Mouse (Mus musculus) lung, postnatal 36 days (tissue): ENCODE data around the gene Vmac.
A peak's percentile ranks its signal among the peaks of the same experiment; 100 is the strongest.

Source experiments
- DNase-seq: peaks from one replicate; pipeline ENCODE4 v3.0.0; 2022; ENCODE audit warnings: mixed read lengths

Vmac gene

DNA sequence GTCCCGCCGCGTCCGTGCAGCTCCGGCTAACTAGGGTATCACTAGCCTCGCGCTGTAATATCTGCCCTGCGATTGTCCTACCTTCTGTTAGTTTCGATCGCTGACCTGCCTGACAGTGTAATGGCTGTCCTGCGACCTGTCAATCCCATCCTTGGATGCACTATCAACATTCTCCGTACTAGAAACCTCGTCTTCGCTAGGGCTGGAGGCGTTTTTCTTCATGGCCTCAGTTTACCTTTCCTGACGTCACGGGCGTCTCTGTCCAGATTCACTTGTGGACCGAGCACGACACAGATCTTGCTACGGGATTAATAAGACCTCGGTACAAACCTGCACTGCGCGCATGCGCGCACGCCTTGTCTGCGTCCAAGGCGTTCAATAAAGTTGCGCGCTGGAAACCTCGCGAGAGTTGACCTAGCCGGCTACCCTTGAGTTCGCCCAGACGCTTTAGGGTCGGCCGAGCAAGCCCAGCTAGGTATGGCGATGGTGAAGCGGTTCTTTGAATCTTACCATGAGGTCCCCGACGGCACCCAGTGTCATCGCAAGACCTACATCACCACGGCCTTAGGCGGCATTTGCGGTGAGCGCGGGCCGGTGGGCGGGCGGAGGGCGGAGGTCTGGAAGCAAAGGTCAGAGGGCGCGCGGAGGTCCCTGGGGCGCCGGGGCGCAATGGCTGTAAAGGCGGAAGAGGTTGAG is at the start of gene Vmac, which contains the start of gene Ndufa11:
TSS of gene Vmac (minus strand) at position 660 of the 696 bp plus-strand sequence.
TSS of gene Ndufa11 (plus strand) at position 405 of the 696 bp plus-strand sequence.
- peak; percentile 98 for DNase-seq

DNA sequence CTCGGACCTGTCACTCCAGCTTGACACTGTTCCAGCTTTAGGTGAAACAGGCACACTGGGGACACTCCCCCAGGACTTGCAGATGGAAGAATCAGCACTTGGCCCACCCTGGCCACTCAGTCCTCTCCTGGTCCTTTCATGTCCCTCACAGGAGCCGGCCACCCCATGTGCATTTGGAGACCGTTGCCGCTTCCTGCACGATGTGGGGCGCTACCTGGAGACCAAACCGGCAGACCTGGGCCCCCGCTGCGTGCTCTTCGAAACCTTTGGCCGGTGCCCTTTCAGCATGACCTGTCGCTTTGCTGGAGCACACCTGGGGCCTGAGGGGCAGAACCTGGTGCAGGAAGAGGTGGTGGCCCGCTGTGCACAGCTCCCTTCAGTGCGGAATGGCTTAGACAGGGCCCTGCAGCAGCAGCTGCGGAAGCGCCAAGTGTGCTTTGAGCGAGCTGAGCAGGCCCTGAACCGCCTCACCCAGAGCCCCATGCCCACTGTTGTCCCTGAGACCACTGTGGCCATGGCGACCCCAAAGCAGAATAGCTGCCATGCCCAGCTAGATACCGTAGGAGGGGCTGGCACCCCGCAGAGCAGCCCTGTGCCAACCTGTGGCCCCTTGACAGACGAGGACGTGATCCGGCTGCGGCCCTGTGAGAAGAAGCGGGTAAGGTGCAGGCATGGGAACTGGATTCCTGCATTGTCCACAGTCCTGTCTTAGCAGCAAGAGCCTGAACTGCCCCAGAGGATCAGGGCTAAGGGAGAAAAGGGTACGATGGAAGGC is 49.0 kb upstream of the Vmac start:
- DNase-seq: no peak

DNA sequence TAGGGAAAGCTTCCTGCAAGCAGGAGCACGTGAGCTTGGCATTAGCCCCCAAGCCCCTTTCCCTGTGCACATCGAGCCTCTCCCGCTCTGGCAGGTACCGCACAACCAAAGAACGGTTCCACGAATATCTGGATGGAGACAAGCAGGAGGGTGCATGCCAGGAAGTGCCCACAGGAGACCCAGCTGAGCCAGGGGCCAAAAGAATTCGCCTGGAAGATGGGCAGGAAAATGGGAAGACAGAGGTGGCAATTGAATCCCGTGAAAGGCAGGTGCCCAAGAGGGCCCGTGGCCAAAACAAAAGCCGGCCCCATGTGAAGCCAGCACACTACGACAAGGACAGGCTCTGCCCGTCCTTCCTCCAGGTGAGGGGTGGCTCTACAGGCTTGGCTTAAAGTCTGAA is 47.6 kb upstream of the Vmac start:
- DNase-seq: no peak

DNA sequence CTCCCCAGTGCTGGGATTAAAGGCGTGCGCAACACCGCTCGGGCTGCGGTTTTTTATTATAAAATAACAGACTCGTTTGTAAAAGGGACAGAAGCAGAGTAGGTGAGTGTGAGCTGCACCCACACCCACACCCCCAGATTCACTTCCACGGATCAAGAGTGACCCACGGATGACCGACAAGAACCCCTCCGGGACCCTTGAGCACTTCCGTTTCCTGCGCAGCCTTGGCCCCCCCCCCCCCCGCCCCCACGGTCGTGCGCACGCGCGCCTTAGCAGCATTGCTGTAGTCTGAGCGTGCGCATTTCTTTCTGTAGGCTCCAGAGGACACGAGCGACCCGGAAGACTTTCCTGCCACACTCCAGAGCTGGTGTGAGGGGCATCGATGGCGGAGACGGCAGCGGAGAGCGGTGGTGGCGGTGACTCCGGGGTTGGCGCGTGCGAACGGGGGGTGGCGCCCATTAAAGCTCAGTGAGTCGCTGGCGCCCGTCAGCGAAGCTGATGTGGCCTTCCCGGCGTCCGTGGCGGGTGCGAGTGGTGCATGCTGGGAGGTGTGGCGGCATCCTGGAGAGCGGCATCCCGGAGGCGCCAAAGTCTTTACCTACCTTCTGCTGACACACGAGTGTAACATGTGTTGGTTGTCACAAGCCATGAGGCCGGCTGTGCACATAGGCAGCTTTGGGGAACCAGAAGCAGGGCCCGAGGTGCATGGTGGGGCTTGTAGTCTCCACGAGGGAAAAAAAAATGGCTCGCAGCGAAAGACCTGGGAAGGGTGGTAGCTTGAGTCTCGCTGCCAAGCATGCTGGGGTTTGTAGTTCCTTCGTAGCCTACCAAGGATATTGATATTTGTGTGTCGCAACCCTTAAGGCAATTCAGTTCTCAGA is 46.9 kb upstream of the Vmac start, which contains the start of gene Dus3l:
TSS of gene Dus3l (plus strand) at position 284 of the 881 bp plus-strand sequence.
- DNase-seq: peak; percentile 95

DNA sequence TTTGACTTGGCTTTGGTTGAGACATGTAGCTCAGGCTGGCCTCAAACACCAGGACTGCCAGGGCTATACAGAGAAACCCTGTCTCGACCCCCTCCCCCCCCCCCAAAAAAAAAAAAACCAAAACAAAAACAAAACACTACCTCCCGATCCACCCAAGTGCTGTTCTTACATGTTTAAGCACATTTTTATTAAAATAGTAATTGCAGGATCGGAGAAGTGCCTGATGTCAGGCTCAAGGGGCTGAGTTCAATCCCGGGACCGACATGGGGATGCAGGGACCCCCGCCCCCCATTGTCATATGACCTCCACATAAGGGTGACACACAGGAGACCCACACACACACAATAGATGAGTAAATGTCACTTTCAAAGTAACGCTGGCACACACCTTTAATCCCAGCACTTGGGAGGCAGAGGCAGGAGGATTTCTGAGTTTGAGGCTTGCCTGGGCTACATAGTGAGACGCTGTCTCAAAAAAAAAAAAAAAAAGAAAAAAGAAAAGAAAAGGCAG is 46.0 kb upstream of the Vmac start:
- DNase-seq: no peak

DNA sequence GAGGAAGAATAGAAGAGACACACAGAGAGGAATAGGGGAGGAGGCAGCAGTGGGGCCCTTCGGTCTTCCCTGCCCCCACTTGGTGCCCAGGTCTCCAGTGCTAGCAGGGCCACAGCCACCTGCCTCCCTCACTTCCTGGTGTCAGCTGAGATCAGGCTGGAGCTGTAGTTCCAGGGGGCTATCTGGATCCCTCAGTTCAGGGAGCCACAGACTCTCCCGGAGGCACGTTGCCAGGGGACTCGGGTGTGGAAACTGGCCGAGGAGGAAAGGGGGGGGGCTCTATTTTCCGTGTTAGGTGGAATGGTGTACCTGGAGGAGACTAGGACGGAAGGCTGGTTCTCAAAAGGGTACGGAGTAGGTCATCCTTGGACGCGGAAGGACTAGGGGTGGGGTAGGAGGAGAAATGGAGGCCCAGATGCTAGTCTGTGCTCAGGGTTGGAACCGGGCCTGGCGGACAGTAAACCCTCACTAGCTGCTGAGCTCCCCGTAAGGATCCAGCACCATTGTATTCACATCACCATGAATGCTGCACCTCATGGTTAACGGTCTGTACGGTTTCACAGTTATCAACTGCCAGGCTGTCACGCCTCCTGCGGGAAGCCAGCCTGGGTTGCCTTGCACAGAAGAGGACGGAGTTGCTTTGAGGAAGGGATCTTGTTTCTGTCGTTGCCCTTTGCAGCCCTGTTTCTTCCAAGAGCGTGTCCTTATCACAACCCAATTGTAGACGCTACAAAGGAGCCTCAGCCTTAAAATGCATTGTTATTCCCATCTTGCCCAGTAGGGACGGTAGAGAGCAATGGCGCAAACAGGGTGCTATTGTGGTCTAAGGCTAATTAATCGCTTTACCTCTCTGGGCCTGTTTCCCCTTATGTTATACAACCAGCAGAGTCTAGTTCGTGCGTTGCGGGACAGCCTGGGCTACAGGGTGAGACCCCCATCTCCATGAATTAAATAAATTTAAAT is 45.2 kb upstream of the Vmac start:
- peak; percentile 83 for DNase-seq

DNA sequence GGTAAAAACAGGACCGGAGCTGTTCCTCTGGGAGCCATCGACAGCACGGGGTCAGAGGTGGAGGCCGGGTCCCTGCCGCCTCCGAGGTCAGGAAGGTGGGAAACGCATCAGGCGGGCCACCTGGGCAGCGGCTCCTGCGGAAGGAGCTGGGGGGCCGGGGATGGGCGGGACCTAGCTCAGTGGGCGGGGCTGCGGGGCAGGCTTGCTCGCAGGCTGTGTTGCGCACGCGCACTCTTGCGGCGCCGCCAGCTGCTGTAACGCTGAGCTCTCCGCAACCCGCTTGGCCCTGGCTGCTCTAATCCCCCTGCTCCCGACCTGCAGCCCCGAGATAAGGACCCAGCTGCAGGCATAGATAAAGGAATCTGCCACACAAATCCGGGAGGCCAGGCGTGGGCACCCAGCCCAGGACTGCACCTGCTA is 44.2 kb upstream of the Vmac start:
- DNase-seq: peak; percentile 87

DNA sequence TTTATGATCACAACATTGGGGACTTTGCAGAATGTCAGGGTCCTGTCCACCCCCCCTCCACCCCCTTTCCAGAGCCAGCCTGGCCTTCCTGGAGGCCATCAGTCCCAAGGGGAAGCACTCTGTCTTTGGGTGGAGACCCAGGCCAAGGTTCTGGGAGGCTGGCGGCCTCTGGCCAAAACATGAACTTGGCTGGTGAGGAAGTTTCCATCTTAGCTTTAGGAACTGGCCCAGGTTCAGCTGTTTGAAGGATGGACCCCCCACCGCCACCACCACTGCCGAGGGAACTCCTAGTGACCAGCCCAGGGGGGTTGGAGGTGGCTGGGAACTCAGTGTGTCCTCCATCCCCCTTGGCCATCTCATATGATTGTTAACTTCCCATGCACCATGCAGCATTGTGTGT is 43.3 kb upstream of the Vmac start:
- DNase-seq: no peak

DNA sequence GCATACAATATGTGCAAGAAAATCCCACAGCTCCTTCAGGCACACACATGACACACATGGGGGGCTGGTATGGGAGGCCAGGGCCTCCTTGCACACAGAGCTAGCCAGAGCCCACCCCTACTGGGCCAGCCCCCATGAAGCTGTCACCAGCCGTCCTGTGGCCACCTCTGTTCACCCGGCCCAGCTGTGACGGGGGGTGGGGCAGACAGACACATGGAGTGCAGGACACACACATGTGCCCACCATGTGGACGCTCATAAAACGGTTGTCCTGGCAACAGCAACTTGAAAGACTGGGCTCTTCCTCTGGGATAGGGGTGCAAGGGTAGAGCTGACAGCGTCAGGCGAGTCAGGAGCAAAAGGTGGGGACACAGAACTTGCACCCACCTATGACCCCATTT is 41.4 kb upstream of the Vmac start:
- DNase-seq: no peak

DNA sequence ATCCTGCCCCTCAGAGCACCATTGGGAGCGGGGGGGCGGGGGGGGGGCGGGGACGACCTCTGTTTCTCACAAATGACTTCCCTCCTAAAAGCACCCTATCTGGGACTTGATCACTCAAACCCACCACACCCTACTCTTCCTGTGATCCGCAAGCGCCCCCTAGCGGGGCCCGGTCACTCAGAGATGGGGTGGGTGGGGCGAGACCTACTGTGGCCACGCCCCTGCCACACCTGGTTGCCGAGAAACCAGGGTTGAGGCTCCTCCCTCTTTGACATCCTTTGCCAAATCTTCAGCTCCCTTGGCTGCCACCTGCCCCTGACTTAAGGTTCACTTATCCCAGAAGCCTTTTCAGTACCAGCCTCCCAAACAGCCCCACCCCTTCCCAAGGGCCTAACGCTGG is 40.3 kb upstream of the Vmac start:
- DNase-seq: peak; percentile 85

DNA sequence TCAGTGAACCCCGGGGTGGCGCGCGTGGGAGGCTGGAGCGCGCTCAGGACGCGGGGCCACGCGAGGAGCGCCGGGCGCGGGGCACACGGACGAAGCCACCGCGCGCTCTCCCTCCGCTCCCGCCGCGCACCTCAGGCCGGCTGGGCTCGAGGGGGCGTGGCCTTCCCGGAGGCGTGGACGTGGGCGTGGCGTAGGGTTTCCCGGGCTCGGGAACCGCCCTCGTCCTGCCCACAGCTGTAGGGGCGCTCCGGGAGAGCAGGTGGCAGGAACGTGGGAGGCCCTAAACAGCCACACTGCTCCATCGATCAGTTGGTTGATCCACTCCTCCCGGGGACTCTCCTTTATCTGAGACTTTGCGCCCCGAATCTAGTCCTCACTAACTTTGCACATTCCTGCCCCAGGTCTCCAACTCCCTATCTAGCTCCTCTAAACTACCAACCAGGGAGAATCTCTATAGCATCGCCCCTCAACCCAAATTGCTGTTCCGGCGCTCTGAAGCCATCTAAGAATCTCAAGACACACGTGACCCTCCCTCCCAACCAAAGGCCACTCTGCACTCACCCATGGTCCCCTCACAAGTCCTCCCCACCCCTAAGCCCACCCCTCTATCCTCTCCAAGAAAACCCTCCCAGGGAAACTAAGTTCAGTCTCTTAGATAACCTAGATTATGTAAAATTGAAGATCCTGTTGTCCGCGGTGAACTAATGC is 39.7 kb upstream of the Vmac start, which contains the start of gene Nrtn:
TSS of gene Nrtn (minus strand) at position 115 of the 708 bp plus-strand sequence.
- peak; percentile 91 for DNase-seq

DNA sequence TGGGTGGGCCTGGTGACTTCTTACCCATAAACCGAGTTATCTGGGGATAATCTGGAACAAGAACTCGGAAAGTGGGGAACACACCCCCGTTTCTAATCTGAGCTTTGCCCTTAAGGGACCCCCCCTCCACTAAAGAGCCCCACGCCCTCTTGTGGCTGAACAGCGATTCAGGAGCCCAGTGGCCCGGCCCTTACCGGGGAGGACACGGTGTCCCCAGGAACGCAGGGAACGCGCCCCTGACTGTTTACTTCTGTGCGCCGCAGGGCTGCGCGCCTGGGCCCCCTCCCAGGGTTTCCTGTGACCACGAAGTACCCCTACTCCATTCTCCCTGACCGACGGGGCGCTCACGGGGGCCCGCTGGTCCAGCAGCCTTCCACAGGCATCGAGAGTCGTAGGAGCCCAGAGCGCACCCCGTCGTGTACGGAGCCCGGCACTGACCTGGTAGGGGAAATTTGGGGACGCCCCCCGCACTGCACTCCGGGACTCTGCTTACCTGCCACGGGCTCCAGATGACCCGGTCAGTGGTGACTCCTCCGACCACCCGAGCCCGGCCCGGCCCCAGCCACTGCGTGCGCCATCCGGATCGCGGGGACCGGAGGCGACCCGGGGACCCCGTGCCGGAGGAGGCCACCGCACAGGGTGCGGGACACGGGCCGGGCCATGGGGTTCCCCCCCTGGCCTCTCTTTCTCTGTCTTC is 39.0 kb upstream of the Vmac start:
- DNase-seq: peak; percentile 30

DNA sequence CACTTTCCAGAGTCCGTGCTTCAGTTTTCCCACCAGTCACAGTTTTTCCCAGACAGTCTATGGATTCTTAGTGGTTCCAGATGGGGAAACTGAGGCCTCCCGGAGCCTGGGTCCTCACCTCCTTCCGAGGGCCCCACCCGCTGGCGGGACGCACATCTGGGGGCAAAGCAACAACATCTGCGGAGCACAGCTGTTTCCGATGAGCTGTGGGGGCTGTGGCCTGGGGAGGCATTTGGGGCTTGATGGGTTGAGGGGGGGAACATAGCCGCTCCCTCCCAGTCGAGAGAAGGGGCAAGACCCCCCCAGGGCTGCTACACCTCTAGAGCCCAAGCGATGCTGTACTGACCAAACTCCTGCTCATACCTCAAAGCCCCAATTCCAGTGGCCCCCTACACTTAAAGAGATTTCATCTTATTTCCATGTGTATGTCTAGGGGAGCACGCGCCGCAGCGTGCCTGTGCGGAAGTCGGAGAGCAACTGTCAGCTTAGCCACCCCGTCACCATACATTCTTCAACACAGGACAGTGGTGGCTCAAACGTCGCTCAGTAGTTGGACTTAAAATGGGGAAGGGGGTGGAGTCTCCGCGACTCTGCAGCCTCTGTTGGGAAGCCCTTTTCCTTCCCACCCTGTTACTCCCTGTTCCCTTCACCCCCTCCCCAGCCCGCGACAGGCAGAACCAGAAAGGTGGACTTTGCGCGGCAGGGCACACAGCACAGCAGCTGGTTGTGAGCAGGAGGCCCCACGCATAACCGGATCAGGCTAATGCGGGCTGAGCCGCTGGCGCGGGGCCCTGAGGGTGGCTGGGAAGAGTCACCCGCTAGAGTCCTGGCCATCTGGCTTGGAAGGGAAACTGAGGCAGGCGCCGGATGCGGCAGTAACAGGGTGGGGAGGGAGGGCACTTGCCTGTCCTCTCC is 36.7 kb upstream of the Vmac start:
- no peak for DNase-seq

DNA sequence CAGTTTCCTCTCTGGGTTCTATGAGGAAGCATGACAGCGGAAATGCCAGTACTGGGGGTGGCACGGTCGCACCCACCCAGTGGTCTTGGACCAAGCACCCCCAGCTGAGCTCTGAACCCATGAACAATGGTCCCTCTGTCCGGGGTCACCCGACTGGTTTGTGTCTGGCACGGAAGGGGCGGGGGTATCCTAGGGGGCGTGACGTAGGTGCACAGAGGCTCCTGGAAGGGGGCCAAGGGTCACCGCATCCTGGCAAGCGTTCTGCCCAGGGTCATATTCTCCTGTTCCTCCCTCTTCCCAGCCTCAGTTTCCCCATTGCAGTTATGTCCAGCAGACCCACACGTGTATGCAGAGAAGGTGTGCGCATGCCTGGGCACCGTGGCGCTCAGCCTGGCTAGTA is 35.6 kb upstream of the Vmac start:
- DNase-seq: no peak

DNA sequence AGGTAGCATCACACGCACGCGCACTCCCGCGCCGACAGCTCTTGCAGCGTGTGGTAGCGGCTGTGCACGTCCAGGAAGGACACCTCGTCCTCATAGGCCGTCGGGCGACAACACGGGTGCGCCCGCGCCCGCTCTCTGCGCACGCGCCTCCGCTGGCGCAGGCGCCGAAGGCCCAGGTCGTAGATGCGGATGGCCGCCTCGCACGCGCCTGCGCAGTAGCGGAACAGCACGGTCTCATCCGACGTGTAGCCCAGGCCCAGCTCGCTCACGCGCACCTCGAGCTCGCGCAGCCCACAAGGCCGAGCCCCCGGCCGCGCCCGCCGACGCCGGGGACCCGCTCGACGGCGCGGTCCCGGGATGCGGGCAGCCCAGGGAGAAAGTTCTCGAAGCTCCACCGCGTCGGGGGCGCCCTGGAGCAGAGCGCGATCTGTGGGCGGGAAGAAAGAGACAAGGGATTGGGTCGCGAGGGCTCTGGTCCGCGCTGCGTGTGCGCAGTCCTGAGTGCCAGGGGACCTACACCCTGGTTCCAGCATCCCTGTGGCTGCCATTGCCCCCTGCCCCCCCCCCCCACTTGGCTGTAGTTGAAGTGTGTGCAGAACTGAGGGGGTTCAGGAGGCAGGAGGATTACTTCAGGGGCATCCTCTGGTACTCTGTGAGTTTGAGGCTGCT is 33.7 kb upstream of the Vmac start:
- DNase-seq: peak; percentile 16

DNA sequence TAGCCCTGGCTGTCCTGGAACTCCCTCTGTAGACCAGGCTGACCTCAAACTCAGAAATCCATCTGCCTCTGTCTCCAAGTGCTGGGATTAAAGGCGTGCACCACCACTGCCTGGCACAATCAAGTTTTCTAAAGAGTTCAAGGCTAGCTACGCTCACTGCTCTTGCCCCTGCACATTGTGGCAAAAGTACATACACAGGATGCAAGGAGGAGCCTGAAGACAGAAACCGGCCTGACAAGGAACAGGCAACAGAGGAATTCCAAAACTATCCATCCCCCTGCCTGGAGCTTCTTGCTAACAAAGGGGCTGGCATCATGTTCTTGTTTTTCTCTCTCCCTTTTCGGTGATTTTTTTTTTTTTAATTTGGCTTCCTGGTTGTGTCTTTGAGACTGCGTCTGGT is 26.4 kb upstream of the Vmac start:
- DNase-seq: no peak

DNA sequence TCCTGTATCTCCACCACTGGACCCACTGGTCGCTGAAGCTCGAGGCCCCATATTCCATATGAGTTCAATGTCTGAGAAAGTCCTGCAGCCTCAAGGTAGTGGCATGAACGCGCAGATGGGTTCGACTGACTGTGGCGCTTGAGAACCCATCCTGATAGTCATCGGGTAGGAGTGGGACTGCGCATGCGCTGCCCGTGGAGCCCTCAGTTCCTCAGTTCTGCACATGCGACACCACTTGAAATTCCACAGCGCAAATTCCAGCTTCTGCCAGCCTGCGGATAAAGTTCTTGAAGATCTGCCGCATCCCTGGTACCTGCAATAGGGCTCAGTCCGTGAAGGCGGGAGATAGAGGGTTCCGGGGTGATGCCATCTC is 23.0 kb upstream of the Vmac start:
- no peak for DNase-seq

DNA sequence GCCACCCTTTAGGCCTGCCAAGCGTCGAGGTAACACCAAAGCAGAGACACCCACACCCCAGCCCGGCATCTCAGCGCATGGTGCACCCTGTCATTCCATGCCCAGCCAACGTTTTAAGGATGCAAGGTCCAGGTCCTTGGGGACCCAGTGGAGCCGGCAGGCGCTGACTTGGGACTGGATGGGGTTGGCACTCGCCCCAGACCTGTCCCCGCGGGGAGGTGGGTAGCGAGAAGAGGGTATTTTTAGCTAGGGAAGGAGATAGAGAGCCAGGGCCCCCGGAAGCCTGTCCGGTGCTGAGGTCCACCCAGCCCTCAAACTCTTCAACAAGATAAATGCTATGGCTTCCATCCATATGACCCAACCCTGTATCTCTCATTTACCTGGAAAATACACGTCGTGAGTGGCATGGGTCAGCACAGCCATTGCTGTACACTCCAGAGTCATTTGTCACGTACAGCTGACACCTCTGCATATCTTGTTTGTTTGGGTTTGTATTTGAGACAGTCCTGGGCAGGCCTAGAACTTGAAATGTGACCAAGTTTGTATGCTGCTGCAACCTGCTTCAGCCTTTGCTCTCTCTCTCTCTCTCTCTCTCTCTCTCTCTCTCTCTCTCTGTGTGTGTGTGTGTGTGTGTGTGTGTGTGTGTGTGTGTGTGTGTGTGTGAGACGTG is 22.4 kb upstream of the Vmac start:
- no peak for DNase-seq
